ENCODE assay signal across 10 mouse cellular contexts in genomic region chr5:3355560-3356260, GRCm38 (mm10). TPM values are rescaled to one million over a fixed set of nuclear protein-coding genes. Genes with fewer than 3 reads are reported as not detected.
A peak's percentile ranks its signal among the peaks of the same experiment; 100 is the strongest.
DNase-seq lines count a peak whose midpoint lies in the region; ATAC-seq and TF ChIP-seq lines count a peak whose summit lies in the region.
"Had no signal": no experiment of that assay in that cellular context is flagged by ENCODE, and none has a peak within 500 bp of the region (broad histone marks: within the 10 kb centered on the region; RNA-seq: fewer than 3 reads in every experiment).

No protein-coding gene starts in this region.

- no peak for TF ChIP-seq EP300 in MEL (IDR thresholded peaks at IDR 0.05; ENCODE audit: low read depth in 1 of 2, low read length in 2 of 2)

- WGBS in kidney, adult 2 months, result 68% methylated on average over 11 of the region's 11 CpGs
- WGBS in heart, embryonic 15.5 days, result 58% methylated on average over 11 of the region's 11 CpGs

- no peaks in the 10 kb centered on the region for H3K4me1 ChIP-seq in kidney, adult 2 months (ENCODE audit: control insufficient read depth, insufficient read depth, low read length)
- H3K4me1 ChIP-seq in MEL (ENCODE audit: control insufficient read depth in 1 of 2, insufficient read depth in 2 of 2, low read length in 2 of 2), result peaks cover 62 to 66% of the 10 kb centered on the region in 2 experiments
- H3K4me1 ChIP-seq in heart, embryonic 15.5 days (replicated peaks), result peaks cover 28% of the 10 kb centered on the region

- TF ChIP-seq RAD21 in MEL (IDR thresholded peaks at IDR 0.05; ENCODE audit: low read depth, low read length), result no peak

- peaks cover 61% of the 10 kb centered on the region for H3K79me2 ChIP-seq in MEL (ENCODE audit: control insufficient read depth, insufficient read depth, low read length, poor library complexity)

- peak overlapping the region; percentile 32 for H3K9ac ChIP-seq in MEL (ENCODE audit: control insufficient read depth, low read depth, low read length, poor library complexity, severe bottlenecking)
- no peak overlapping the region for H3K9ac ChIP-seq in heart, embryonic 15.5 days

- no peak for TF ChIP-seq POLR2A in kidney, adult 2 months (IDR thresholded peaks at IDR 0.05; ENCODE audit: low read depth, low read length)
- no peak for TF ChIP-seq POLR2A in MEL (IDR thresholded peaks at IDR 0.05; ENCODE audit: control insufficient read depth in 1 of 2, insufficient read depth in 1 of 2, low read depth in 1 of 2, low read length in 2 of 2, poor library complexity in 1 of 2)

- 0 out of 2 replicates have a peak, but pooled peaks have one; percentile 35 for ATAC-seq in heart, embryonic 15.5 days (replicated peaks; ENCODE audit: insufficient number of reproducible peaks, insufficient read depth, low FRiP score, low read depth)

- H3K4me2 ChIP-seq in heart, embryonic 15.5 days, result no peak overlapping the region

- TF ChIP-seq CTCF in kidney, adult 2 months (conservative IDR thresholded peaks at IDR 0.05; ENCODE audit: insufficient read depth, insufficient read length, low read depth, low read length), result no peak
- TF ChIP-seq CTCF in MEL (IDR thresholded peaks at IDR 0.05 in 2 of 3, conservative IDR thresholded peaks at IDR 0.05 in 1 of 3; ENCODE audit: control insufficient read depth in 1 of 3, insufficient read depth in 1 of 3, low read depth in 2 of 3, low read length in 3 of 3, poor library complexity in 1 of 3, severe bottlenecking in 1 of 3), result no peak

- peak; percentile 30 for DNase-seq in kidney, adult 2 months
- no peak for DNase-seq in kidney, adult 18-20 months
- DNase-seq in 3T3-L1 (ENCODE audit: low read depth, low spot score) (peak; percentile 28), MEL (ENCODE audit: low read depth, low spot score) (peak; percentile 31)
- no peak for DNase-seq in gastrocnemius, postnatal 10 days
- no peak for DNase-seq in gastrocnemius, adult 8-10 months (ENCODE audit: low spot score in 2 of 2)
- DNase-seq in cerebellum, adult 8-10 months, result no peak
- DNase-seq: cerebellum, postnatal 25 days; gastrocnemius, adult 2 months had no signal

- no peak overlapping the region for H3K4me3 ChIP-seq in kidney, adult 2 months (ENCODE audit: insufficient read depth, low read depth, low read length)
- H3K4me3 ChIP-seq in MEL (ENCODE audit: control insufficient read depth in 1 of 2, insufficient read depth in 1 of 2, low read depth in 2 of 2, low read length in 2 of 2), result no peak overlapping the region
- no peak overlapping the region for H3K4me3 ChIP-seq in heart, embryonic 15.5 days
- H3K4me3 ChIP-seq: gastrocnemius, adult 2 months had no signal

- H3K9me3 ChIP-seq in MEL (replicated peaks; ENCODE audit: insufficient read depth, low read length), result no peaks in the 10 kb centered on the region
- H3K9me3 ChIP-seq in heart, embryonic 15.5 days (replicated peaks), result no peaks in the 10 kb centered on the region

- H3K27ac ChIP-seq in kidney, adult 2 months (ENCODE audit: insufficient read depth, low read depth, low read length), result no peak overlapping the region
- H3K27ac ChIP-seq in MEL (ENCODE audit: control insufficient read depth, low read depth, low read length), result peak overlapping the region; percentile 98
- peak overlapping the region; percentile 33 for H3K27ac ChIP-seq in heart, embryonic 15.5 days
- H3K27ac ChIP-seq: gastrocnemius, adult 2 months had no signal

- no peaks in the 10 kb centered on the region for H3K27me3 ChIP-seq in kidney, adult 2 months (replicated peaks; ENCODE audit: control insufficient read depth, insufficient read depth, low read length)
- H3K27me3 ChIP-seq in MEL (ENCODE audit: control insufficient read depth in 1 of 2, insufficient read depth in 2 of 2, low read length in 2 of 2), result no peaks in the 10 kb centered on the region
- H3K27me3 ChIP-seq in heart, embryonic 15.5 days, result no peaks in the 10 kb centered on the region

- H3K36me3 ChIP-seq in kidney, adult 2 months (ENCODE audit: control insufficient read depth, insufficient read depth, low read length), result no peaks in the 10 kb centered on the region
- H3K36me3 ChIP-seq in MEL (ENCODE audit: control insufficient read depth in 1 of 2, insufficient read depth in 2 of 2, low read length in 2 of 2), result peaks cover 36 to 91% of the 10 kb centered on the region in 2 experiments
- H3K36me3 ChIP-seq in heart, embryonic 15.5 days, result no peaks in the 10 kb centered on the region

TF ChIP-seq in MEL, 35 proteins besides CTCF, POLR2A, EP300 and RAD21:
- no peak for TF ChIP-seq ZMIZ1 (IDR thresholded peaks at IDR 0.05; ENCODE audit: low read depth, low read length)
- no peak for TF ChIP-seq MAZ (IDR thresholded peaks at IDR 0.05; ENCODE audit: low read depth, low read length)
- TF ChIP-seq TCF12 (IDR thresholded peaks at IDR 0.05; ENCODE audit: low read depth, low read length), result no peak
- TF ChIP-seq HCFC1 (IDR thresholded peaks at IDR 0.05; ENCODE audit: low read depth, low read length), result no peak
- no peak for TF ChIP-seq KAT2A (conservative IDR thresholded peaks at IDR 0.05; ENCODE audit: low read depth, low read length)
- TF ChIP-seq NELFE (IDR thresholded peaks at IDR 0.05; ENCODE audit: low read depth, low read length), result no peak
- no peak for TF ChIP-seq NRF1 (IDR thresholded peaks at IDR 0.05; ENCODE audit: insufficient read depth, low read depth, low read length, poor library complexity, severe bottlenecking)
- no peak for TF ChIP-seq USF1 (IDR thresholded peaks at IDR 0.05; ENCODE audit: low read depth, low read length)
- TF ChIP-seq ZNF384 (IDR thresholded peaks at IDR 0.05; ENCODE audit: low read depth, low read length), result no peak
- TF ChIP-seq MEF2A (IDR thresholded peaks at IDR 0.05; ENCODE audit: extremely low read depth, insufficient replicate concordance, low read depth, low read length, poor library complexity, severe bottlenecking), result no peak
- no peak for TF ChIP-seq USF2 (IDR thresholded peaks at IDR 0.05; ENCODE audit: borderline replicate concordance in 1 of 2, insufficient read depth in 1 of 2, low read depth in 1 of 2, low read length in 2 of 2)
- TF ChIP-seq GABPA (IDR thresholded peaks at IDR 0.05; ENCODE audit: low read depth, low read length), result no peak
- no peak for TF ChIP-seq JUND (IDR thresholded peaks at IDR 0.05; ENCODE audit: low read depth, low read length)
- no peak for TF ChIP-seq E2F4 (IDR thresholded peaks at IDR 0.05; ENCODE audit: borderline replicate concordance, low read depth, low read length)
- no peak for TF ChIP-seq TAL1 (IDR thresholded peaks at IDR 0.05; ENCODE audit: low read length)
- TF ChIP-seq ETS1 (IDR thresholded peaks at IDR 0.05; ENCODE audit: low read depth, low read length), result peak; percentile 73
- no peak for TF ChIP-seq ELF1 (IDR thresholded peaks at IDR 0.05; ENCODE audit: low read depth, low read length)
- no peak for TF ChIP-seq UBTF (IDR thresholded peaks at IDR 0.05; ENCODE audit: borderline replicate concordance, insufficient read depth, low read depth, low read length)
- TF ChIP-seq CHD1 (IDR thresholded peaks at IDR 0.05; ENCODE audit: low read depth, low read length), result no peak
- TF ChIP-seq GATA1 (IDR thresholded peaks at IDR 0.05; ENCODE audit: low read depth, low read length), result no peak
- TF ChIP-seq CHD2 (IDR thresholded peaks at IDR 0.05; ENCODE audit: low read length), result no peak
- TF ChIP-seq BHLHE40 (IDR thresholded peaks at IDR 0.05; ENCODE audit: borderline replicate concordance, low read depth, low read length), result peak; percentile 73; the same call in 1 of the 2 replicates
- TF ChIP-seq MYC (IDR thresholded peaks at IDR 0.05; ENCODE audit: low read depth, low read length), result no peak
- TF ChIP-seq MAFK (IDR thresholded peaks at IDR 0.05; ENCODE audit: borderline replicate concordance, low read depth, low read length), result no peak
- TF ChIP-seq RCOR1 (IDR thresholded peaks at IDR 0.05; ENCODE audit: low read depth, low read length), result no peak
- TF ChIP-seq MAX (IDR thresholded peaks at IDR 0.05; ENCODE audit: low read length), result 0 out of 2 replicates have a peak, but pooled peaks have one; percentile 12
- no peak for TF ChIP-seq SMC3 (IDR thresholded peaks at IDR 0.05; ENCODE audit: low read depth, low read length)
- 0 out of 2 replicates have a peak, but pooled peaks have one; percentile 1 for TF ChIP-seq SIN3A (IDR thresholded peaks at IDR 0.05; ENCODE audit: low read length)
- TF ChIP-seq MYB (IDR thresholded peaks at IDR 0.05; ENCODE audit: low read depth, low read length), result no peak
- no peak; the same call in 1 of the 2 replicates for TF ChIP-seq POLR2AphosphoS2 (IDR thresholded peaks at IDR 0.05; ENCODE audit: low read length)
- TF ChIP-seq MXI1 (IDR thresholded peaks at IDR 0.05; ENCODE audit: low read depth, low read length), result no peak
TF ChIP-seq in MEL: peak in this region for 4.

RNA-seq across cellular contexts. Expression of gene Cdk6, which starts 14.4 kb away (rescaled TPM):
- 6.0 and 7.8 TPM in 2 replicates for polyA plus RNA-seq in kidney, adult 2 months (2012; rRNA removed)
- 195 and 197 TPM in 2 replicates for total RNA-seq in MEL (2012; rRNA removed)
- polyA plus RNA-seq in MEL (2012; ENCODE audit: insufficient read depth in 1 of 2, insufficient read length in 2 of 2, low read depth in 1 of 2, low replicate concordance in 2 of 2, missing spikeins in 1 of 2), result 100 to 1,000 TPM in 1 of 2 experiments, 10 to 100 TPM in 1; 79.0 to 318 TPM
- polyA plus RNA-seq in heart, embryonic 15.5 days (2015; fragmentation: Nextera tagmentation; extraction: Ambion mirVana), result 31.7 and 45.4 TPM in 2 replicates
- 1 to 10 TPM; 6.9 to 9.6 TPM for total RNA-seq in gastrocnemius, postnatal 10 days (2021)
- 1 to 10 TPM in 3 of 4 experiments, under 1 TPM in 1; 0.56 to 1.3 (median 1.2) TPM for total RNA-seq in gastrocnemius, adult 8-10 months (2022)

Comparison
In these comparisons a context has a peak if more than half of its experiments do, and no peak if none do; other contexts are left out.
1. DNase-seq: peak in kidney, adult 2 months (single experiment), 3T3-L1 (single experiment) and MEL (single experiment); none in kidney, adult 18-20 months (single experiment), gastrocnemius, postnatal 10 days (single experiment), gastrocnemius, adult 8-10 months (0 of 2) and cerebellum, adult 8-10 months (single experiment).
2. RNA of gene Cdk6, which starts 14.4 kb away (total RNA-seq): 195 to 197 TPM in MEL; 6.9 to 9.6 TPM in gastrocnemius, postnatal 10 days and 0.56 to 1.3 TPM in gastrocnemius, adult 8-10 months; every median in the first group is over 10 times any median in the second.